Mouse (Mus musculus): ENCODE measurements around the gene Dip2a. TPM values are rescaled to one million over a fixed set of nuclear protein-coding genes. Genes with fewer than 3 reads are reported as not detected.
A peak's percentile ranks its signal among the peaks of the same experiment; 100 is the strongest.

Dip2a gene
- total RNA-seq, 1 experiment from 2014 or later: 3.1 TPM

- ATAC-seq (replicated peaks; ENCODE audit: low read depth, poor library complexity, severe bottlenecking): no peak
These were observed 27.5 kb downstream of the Dip2a start for GRCm38 (mm10) chr10:76317623-76318022.

DNA sequence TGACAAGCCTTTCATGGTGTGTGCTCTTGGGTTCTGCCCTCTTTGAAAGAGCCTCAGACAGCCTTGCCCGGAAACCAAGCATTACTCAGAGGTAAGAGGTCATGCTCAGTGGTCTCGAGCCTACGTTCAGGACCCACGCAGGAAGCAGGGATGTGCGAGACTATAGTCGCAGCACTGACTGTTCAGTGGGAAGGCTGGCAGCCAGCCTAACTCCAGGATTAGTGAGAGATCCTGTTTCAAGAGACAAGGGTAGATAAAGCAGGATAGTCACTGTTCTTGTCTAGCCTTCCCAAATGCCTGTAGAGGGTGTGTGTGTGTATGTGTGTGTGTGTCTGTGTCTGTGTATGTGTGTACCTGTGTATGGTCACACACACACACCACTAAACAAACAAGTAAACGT lies 28.9 kb downstream of the Dip2a start:
- ATAC-seq (replicated peaks; ENCODE audit: low read depth, poor library complexity, severe bottlenecking): no peak

- peak; percentile 92 for ATAC-seq (replicated peaks; ENCODE audit: low read depth, poor library complexity, severe bottlenecking)
These were observed 38.4 kb downstream of the Dip2a start for GRCm38 (mm10) chr10:76306738-76307137.

GRCm38 (mm10) chr10:76300133-76300532 lies 45.0 kb downstream of the Dip2a start:
- no peak for ATAC-seq (replicated peaks; ENCODE audit: low read depth, poor library complexity, severe bottlenecking)

DNA sequence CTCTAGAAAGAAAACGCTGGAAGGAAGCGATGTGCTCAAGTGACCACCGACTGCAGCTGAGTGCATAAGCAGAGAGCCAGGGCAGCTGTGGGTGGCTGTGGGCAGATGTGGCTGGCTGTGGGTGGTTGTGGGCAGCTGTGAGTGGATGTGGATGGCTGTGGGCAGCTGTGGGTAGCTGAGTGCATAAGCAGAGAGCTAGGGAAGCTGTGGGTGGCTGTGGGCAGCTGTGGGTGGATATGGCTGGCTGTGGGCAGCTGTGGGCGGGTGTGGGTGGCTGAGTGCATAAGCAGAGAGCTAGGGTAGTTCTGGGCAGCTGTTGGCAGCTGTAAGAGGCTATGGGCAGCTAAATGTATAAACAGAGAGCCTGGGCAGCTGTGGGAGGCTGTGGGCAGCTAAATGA lies 51.9 kb downstream of the Dip2a start:
- no peak; the same call in 1 of the 2 replicates for ATAC-seq (replicated peaks; ENCODE audit: low read depth, poor library complexity, severe bottlenecking)

DNA sequence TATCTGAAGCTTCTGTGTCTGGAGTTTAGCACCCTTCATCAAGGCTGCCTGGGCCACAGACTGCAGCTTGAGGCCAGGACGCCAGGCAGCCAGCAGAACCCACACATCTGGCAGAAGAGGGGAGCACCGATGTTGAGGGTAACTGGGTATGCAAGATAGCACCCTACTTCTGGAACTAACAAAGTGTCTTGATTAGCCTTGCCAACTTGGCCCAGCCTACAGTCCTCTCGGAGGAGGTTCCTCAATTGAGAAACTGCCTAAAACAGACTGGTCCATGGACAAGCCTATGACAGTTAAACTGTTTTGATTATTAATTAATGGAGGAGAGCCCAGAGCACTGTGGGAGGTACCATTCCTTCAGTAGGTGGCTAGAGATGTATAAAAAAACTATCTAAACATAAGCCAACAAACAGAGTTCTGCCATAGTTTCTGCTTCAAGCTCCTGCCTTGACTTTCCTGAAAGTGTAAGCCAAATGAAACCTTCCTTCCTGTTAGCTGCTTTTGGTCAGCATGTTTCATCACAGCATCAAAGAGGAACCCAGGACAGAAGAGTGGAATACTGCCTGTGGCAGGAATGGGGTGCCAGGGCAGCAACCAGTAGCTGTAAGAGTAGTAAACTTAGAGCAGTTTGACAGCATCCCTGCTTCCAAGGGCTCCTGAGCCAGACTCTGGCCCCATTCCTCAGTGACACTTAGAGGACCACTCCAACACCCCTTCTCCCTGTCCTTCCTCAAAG lies 55.0 kb downstream of the Dip2a start:
- ATAC-seq (replicated peaks; ENCODE audit: low read depth, poor library complexity, severe bottlenecking): peak; percentile 57; the same call in 1 of the 2 replicates

- no peak for ATAC-seq (replicated peaks; ENCODE audit: low read depth, poor library complexity, severe bottlenecking)
These were observed 56.0 kb downstream of the Dip2a start for GRCm38 (mm10) chr10:76289052-76289451.

DNA sequence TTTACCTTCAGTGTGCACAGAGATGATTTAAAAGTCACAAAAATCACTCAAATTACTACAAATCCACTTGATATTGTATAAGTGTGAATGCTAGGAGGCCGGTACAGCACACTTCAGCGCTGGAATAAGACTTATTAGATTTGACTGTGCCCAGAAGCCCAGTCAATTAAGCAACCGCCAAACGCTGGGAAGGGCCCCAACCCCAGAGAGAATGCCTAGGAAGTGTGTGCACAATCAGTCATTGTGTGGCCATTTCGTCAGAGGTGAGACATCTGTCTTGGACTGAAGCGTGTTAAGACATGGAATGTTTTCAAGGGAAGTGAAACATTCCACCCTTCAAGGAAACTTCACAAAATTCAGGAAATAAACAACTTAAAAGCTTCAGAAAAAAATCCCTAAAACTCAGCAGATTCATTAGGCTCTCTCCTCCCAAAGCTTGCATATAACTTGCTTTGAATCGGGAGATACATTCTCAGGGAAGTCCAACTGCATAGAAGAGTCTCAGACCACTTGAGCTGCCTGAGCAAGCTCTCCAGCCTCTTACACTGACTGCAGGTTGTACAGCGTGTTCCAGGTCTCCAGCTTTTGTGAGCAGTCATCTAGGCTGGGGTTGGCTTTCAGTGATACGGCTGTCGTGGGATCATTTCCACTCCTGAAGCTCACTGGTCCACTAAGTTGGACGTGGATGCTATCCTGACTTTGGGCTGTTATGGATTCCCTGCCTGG lies 56.7 kb downstream of the Dip2a start:
- no peak for ATAC-seq (replicated peaks; ENCODE audit: low read depth, poor library complexity, severe bottlenecking)

GRCm38 (mm10) chr10:76278541-76279097 lies 66.5 kb downstream of the Dip2a start:
- no peak for ATAC-seq (replicated peaks; ENCODE audit: low read depth, poor library complexity, severe bottlenecking)

GRCm38 (mm10) chr10:76275256-76275655 lies 69.8 kb downstream of the Dip2a start:
- ATAC-seq (replicated peaks; ENCODE audit: low read depth, poor library complexity, severe bottlenecking): no peak

- ATAC-seq (replicated peaks; ENCODE audit: low read depth, poor library complexity, severe bottlenecking): peak; percentile 98
These were observed 73.9 kb downstream of the Dip2a start for GRCm38 (mm10) chr10:76271238-76271637.

- no peak for ATAC-seq (replicated peaks; ENCODE audit: low read depth, poor library complexity, severe bottlenecking)
These were observed 82.7 kb downstream of the Dip2a start for GRCm38 (mm10) chr10:76262431-76262830.

DNA sequence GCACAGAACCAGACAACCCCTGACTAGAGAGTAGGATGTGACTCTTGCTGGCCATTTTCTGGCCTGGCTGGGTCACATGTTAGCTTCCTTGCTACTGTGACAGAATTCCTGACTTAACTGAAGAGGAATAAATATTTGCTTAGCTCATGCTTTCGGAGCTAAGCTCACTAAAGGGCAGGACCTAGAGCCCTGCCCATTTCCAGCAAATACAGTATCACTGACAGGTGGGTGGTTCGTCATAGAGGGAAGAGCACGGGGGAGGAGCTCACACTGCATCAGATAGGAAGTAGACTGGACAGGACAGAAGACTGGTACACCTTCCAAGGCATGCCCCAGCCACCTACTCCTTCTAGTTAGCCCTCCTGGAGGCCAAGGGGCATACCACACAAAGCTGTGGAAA lies 83.6 kb downstream of the Dip2a start:
- no peak for ATAC-seq (replicated peaks; ENCODE audit: low read depth, poor library complexity, severe bottlenecking)

- ATAC-seq (replicated peaks; ENCODE audit: low read depth, poor library complexity, severe bottlenecking): no peak
These were observed 84.6 kb downstream of the Dip2a start for GRCm38 (mm10) chr10:76260358-76261059.

GRCm38 (mm10) chr10:76259566-76260232 lies 85.4 kb downstream of the Dip2a start:
- no peak for ATAC-seq (replicated peaks; ENCODE audit: low read depth, poor library complexity, severe bottlenecking)

- peak; percentile 96 for ATAC-seq (replicated peaks; ENCODE audit: low read depth, poor library complexity, severe bottlenecking)
These were observed 87.2 kb downstream of the Dip2a start for GRCm38 (mm10) chr10:76257719-76258390.

DNA sequence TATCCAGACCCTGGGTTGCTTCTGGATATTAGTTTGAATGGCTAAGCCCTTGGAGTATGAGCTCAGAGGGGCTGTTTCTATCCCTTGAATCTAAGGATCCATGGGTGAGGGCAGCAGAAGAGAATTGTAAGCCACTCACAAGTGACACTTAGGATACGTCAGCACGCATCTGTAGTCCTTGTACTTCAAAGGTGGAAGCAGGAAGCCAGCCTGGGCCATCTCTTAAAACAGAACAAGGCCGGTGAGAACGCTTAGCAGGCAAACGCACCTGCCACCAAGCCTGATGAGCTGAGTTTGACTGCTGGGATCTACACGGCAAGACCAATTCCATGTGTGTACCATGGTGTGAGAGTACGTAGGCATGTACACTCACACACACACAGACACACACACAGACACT lies 87.9 kb downstream of the Dip2a start:
- ATAC-seq (replicated peaks; ENCODE audit: low read depth, poor library complexity, severe bottlenecking): no peak

DNA sequence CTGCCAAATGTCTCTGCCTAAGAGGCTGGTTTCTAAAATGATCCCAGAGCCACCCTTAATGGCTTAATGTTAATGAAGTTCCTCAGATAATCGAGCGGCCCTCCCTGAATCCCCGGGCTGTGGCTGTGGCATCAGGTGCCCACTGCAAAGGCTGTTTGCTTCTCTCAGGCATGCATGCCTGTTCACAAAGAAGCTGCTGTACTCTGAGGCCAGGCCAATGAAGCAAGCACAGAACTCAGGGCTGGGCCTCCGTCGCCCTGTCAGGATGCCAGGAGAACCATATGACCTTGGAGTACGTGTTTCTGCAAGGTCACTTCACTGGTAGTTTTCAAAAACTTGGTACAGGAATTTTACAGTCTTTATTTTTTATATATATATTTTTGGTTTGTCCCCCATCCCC lies 89.5 kb downstream of the Dip2a start:
- no peak for ATAC-seq (replicated peaks; ENCODE audit: low read depth, poor library complexity, severe bottlenecking)

GRCm38 (mm10) chr10:76253536-76253935 lies 91.6 kb downstream of the Dip2a start, which contains the start of gene S100b:
Gene S100b, plus strand, starts transcription at chr10:76253853.
- ATAC-seq (replicated peaks; ENCODE audit: low read depth, poor library complexity, severe bottlenecking): no peak
